Mouse (Mus musculus) heart, embryonic 10.5 days (tissue): ENCODE data around the gene Mon2. TPM values are rescaled to one million over a fixed set of nuclear protein-coding genes. Genes with fewer than 3 reads are reported as not detected.

ENCODE experiments used
- DNase-seq: peaks from one replicate; pipeline ENCODE4 v3.0.0-alpha.2; 2017; ENCODE audit warnings: low spot score
- H3K27ac ChIP-seq: fragments of 300-500 bp; sonication (generic); 2 replicates; pipeline ENCODE4 v1.5.1; 2016; ENCODE audit warnings: mild to moderate bottlenecking
- H3K27me3 ChIP-seq: fragments of 300-500 bp; sonication (generic); 2 replicates; pipeline ENCODE4 v1.6.1; 2016; ENCODE audit warnings: mild to moderate bottlenecking; ENCODE audit not compliant: poor library complexity, insufficient read depth, severe bottlenecking
- H3K36me3 ChIP-seq: fragments of 300-500 bp; sonication (generic); 2 replicates; pipeline ENCODE4 v1.6.1; 2016; ENCODE audit warnings: mild to moderate bottlenecking, moderate library complexity
- H3K4me1 ChIP-seq: fragments of 300-500 bp; sonication (generic); 2 replicates; pipeline ENCODE4 v1.6.1; 2016; ENCODE audit warnings: mild to moderate bottlenecking
- H3K4me3 ChIP-seq: fragments of 300-500 bp; sonication (generic); 2 replicates; pipeline ENCODE4 v1.5.1; 2016; ENCODE audit warnings: mild to moderate bottlenecking, moderate library complexity
- H3K9me3 ChIP-seq: fragments of 300-500 bp; sonication (generic); 2 replicates; pipeline ENCODE4 v1.6.1; 2016; ENCODE audit warnings: mild to moderate bottlenecking, moderate library complexity
- WGBS: fragments of 180-500 bp; shearing (Covaris S2); methylation state at CpG from one replicate; pipeline ENCODE4 v1.1.7; 2016; 5-methylcytosine and 5-hydroxymethylcytosine counted together
- polyA plus RNA-seq: library from polyadenylated mRNA; unstranded; fragments of >200 nt; fragmentation: Nextera tagmentation; extraction: Ambion mirVana; gene quantifications from 2 replicates; pipeline ENCODE4 v1.2.1, GENCODE M21; 2016

Gene Mon2
- polyA plus RNA-seq, result 19.1 and 19.7 TPM in 2 replicates

- Histone ChIP-seq H3K27me3 (no peaks in the 10 kb centered on the region), H3K4me3 (peak within 1 kb of the TSS; percentile 99), H3K27ac (peak within 1 kb of the TSS; percentile 94), H3K4me1 (peaks cover 20% of the 10 kb centered on the region), H3K36me3 (peaks cover 9% of the 10 kb centered on the region; the same call in 1 of the 2 replicates), H3K9me3 (no peaks in the 10 kb centered on the region)
- under 1% methylated on average over 56 of the region's 58 CpGs for WGBS
- peak; percentile 97 for DNase-seq
Measured at GRCm38 (mm10) chr10:123076245-123077023, at the start of gene Mon2. Gene Mon2 (minus strand): TSS chr10:123076505.

GRCm38 (mm10) chr10:123120666-123121392 lies 44.5 kb upstream of the Mon2 start:
- H3K4me3 ChIP-seq, result no peak overlapping the region
- H3K27me3 ChIP-seq, result no peaks in the 10 kb centered on the region
- no peak overlapping the region for H3K27ac ChIP-seq
- DNase-seq, result no peak
- 95% methylated on average over 14 of the region's 14 CpGs for WGBS
- no peaks in the 10 kb centered on the region for H3K4me1 ChIP-seq
- H3K36me3 ChIP-seq, result peaks cover 95% of the 10 kb centered on the region
- no peaks in the 10 kb centered on the region for H3K9me3 ChIP-seq

GRCm38 (mm10) chr10:123116861-123117260 lies 40.6 kb upstream of the Mon2 start:
- Histone ChIP-seq H3K4me3 (no peak overlapping the region), H3K27ac (no peak overlapping the region), H3K36me3 (peaks cover 89% of the 10 kb centered on the region), H3K4me1 (no peaks in the 10 kb centered on the region), H3K27me3 (no peaks in the 10 kb centered on the region), H3K9me3 (no peaks in the 10 kb centered on the region)
- DNase-seq, result no peak
- 87% methylated on average over 14 of the region's 14 CpGs for WGBS

- no peaks in the 10 kb centered on the region for H3K9me3 ChIP-seq
- 95% methylated on average over 8 of the region's 8 CpGs for WGBS
- no peaks in the 10 kb centered on the region for H3K27me3 ChIP-seq
- H3K36me3 ChIP-seq, result peaks cover 66% of the 10 kb centered on the region
- no peak for DNase-seq
- H3K27ac ChIP-seq, result no peak overlapping the region
- H3K4me3 ChIP-seq, result no peak overlapping the region
- H3K4me1 ChIP-seq, result no peaks in the 10 kb centered on the region
Measured at GRCm38 (mm10) chr10:123113466-123113865, 37.2 kb upstream of the Mon2 start.

- Histone ChIP-seq H3K36me3 (peaks cover 59% of the 10 kb centered on the region), H3K27ac (no peak overlapping the region), H3K9me3 (no peaks in the 10 kb centered on the region), H3K4me3 (no peak overlapping the region), H3K4me1 (no peaks in the 10 kb centered on the region), H3K27me3 (no peaks in the 10 kb centered on the region)
- DNase-seq, result no peak
- 92% methylated on average over 9 of the region's 9 CpGs for WGBS
Measured at GRCm38 (mm10) chr10:123112787-123113168, 36.5 kb upstream of the Mon2 start.

- WGBS, result 88% methylated on average over 11 of the region's 11 CpGs
- Histone ChIP-seq H3K27ac (no peak overlapping the region), H3K27me3 (no peaks in the 10 kb centered on the region), H3K4me1 (no peaks in the 10 kb centered on the region), H3K36me3 (peaks cover 56% of the 10 kb centered on the region), H3K9me3 (no peaks in the 10 kb centered on the region), H3K4me3 (no peak overlapping the region)
- DNase-seq, result no peak
Measured at GRCm38 (mm10) chr10:123112056-123112786, 35.9 kb upstream of the Mon2 start.

GRCm38 (mm10) chr10:123110548-123110947 lies 34.2 kb upstream of the Mon2 start:
- Histone ChIP-seq H3K36me3 (peaks cover 40% of the 10 kb centered on the region), H3K4me1 (no peaks in the 10 kb centered on the region), H3K9me3 (no peaks in the 10 kb centered on the region), H3K27me3 (no peaks in the 10 kb centered on the region), H3K27ac (no peak overlapping the region), H3K4me3 (no peak overlapping the region)
- DNase-seq, result no peak
- 82% methylated on average over 11 of the region's 11 CpGs for WGBS

- H3K27me3 ChIP-seq, result no peaks in the 10 kb centered on the region
- peaks cover 21% of the 10 kb centered on the region for H3K36me3 ChIP-seq
- H3K27ac ChIP-seq, result no peak overlapping the region
- H3K4me3 ChIP-seq, result no peak overlapping the region
- no peaks in the 10 kb centered on the region for H3K9me3 ChIP-seq
- no peak for DNase-seq
- no peaks in the 10 kb centered on the region for H3K4me1 ChIP-seq
- 100% methylated on average over 1 of the region's 1 CpGs for WGBS
Measured at GRCm38 (mm10) chr10:123108527-123108926, 32.2 kb upstream of the Mon2 start.

GRCm38 (mm10) chr10:123108121-123108520 lies 31.8 kb upstream of the Mon2 start:
- H3K27ac ChIP-seq, result no peak overlapping the region
- no peaks in the 10 kb centered on the region for H3K9me3 ChIP-seq
- no peaks in the 10 kb centered on the region for H3K27me3 ChIP-seq
- H3K4me1 ChIP-seq, result no peaks in the 10 kb centered on the region
- no peak for DNase-seq
- peaks cover 17% of the 10 kb centered on the region for H3K36me3 ChIP-seq
- no peak overlapping the region for H3K4me3 ChIP-seq
- 94% methylated on average over 5 of the region's 5 CpGs for WGBS

GRCm38 (mm10) chr10:123101303-123101702 lies 25.0 kb upstream of the Mon2 start:
- Histone ChIP-seq H3K36me3 (no peaks in the 10 kb centered on the region), H3K9me3 (no peaks in the 10 kb centered on the region), H3K4me3 (no peak overlapping the region), H3K4me1 (no peaks in the 10 kb centered on the region), H3K27ac (no peak overlapping the region), H3K27me3 (no peaks in the 10 kb centered on the region)
- WGBS, result 72% methylated on average over 1 of the region's 1 CpGs
- DNase-seq, result no peak

- H3K4me3 ChIP-seq, result no peak overlapping the region
- H3K27ac ChIP-seq, result no peak overlapping the region
- WGBS, result 84% methylated on average over 2 of the region's 2 CpGs
- no peak for DNase-seq
- H3K4me1 ChIP-seq, result no peaks in the 10 kb centered on the region
- H3K27me3 ChIP-seq, result no peaks in the 10 kb centered on the region
- H3K36me3 ChIP-seq, result no peaks in the 10 kb centered on the region
- no peaks in the 10 kb centered on the region for H3K9me3 ChIP-seq
Measured at GRCm38 (mm10) chr10:123100584-123100983, 24.3 kb upstream of the Mon2 start.

GRCm38 (mm10) chr10:123094504-123094903 lies 18.2 kb upstream of the Mon2 start:
- WGBS, result 88% methylated on average over 7 of the region's 7 CpGs

GRCm38 (mm10) chr10:123092577-123092976 lies 16.3 kb upstream of the Mon2 start:
- no peak for DNase-seq
- H3K27ac ChIP-seq, result no peak overlapping the region

More at GRCm38 (mm10) chr10:123094504-123094903, 18.2 kb upstream of the Mon2 start:
- no peak for DNase-seq
- no peaks in the 10 kb centered on the region for H3K27me3 ChIP-seq
- H3K4me1 ChIP-seq, result no peaks in the 10 kb centered on the region
- H3K36me3 ChIP-seq, result no peaks in the 10 kb centered on the region
- H3K9me3 ChIP-seq, result no peaks in the 10 kb centered on the region
- H3K4me3 ChIP-seq, result no peak overlapping the region
- no peak overlapping the region for H3K27ac ChIP-seq

More at GRCm38 (mm10) chr10:123092577-123092976, 16.3 kb upstream of the Mon2 start:
- no peaks in the 10 kb centered on the region for H3K9me3 ChIP-seq
- H3K4me3 ChIP-seq, result no peak overlapping the region
- H3K27me3 ChIP-seq, result no peaks in the 10 kb centered on the region
- H3K36me3 ChIP-seq, result no peaks in the 10 kb centered on the region
- 69% methylated on average over 3 of the region's 3 CpGs for WGBS
- no peaks in the 10 kb centered on the region for H3K4me1 ChIP-seq
